Mouse (Mus musculus): ENCODE data around the gene Mdga1. TPM values are rescaled to one million over a fixed set of nuclear protein-coding genes. Genes with fewer than 3 reads are reported as not detected.

The Mdga1 gene
- polyA plus RNA-seq, 1 experiment = 2.0 TPM

DNA sequence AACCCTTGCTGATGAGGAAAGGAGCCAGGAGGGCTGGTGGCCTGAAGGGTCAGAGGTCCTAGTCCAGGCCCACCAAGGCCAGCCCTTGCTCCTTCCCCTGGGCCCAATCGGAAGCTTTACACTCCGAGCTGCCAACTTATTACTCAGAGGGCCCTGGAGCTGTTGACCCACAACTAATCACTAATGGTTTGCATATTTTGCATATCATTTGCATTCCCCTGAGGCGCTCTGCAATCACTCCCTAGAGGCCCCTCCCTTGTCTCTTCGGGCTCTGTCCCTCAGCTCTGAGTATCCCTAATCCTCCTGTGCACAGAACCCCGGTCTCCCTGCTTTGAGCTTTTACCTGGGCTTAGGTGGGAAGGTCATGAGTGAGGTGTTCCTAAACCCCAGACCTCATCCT, 4.4 kb downstream of the Mdga1 start:
- H3K27me3 ChIP-seq (ENCODE audit: control insufficient read depth, insufficient read depth, insufficient read length) = peaks cover 33% of the 10 kb centered on the region
- TF ChIP-seq MAX (IDR thresholded peaks at IDR 0.05) (no peak), MYOG (IDR thresholded peaks at IDR 0.05; ENCODE audit: control insufficient read depth, extremely low read depth, insufficient read length) (no peak), USF1 (IDR thresholded peaks at IDR 0.05; ENCODE audit: low read depth) (no peak), CEBPB (IDR thresholded peaks at IDR 0.05; ENCODE audit: low read depth) (no peak), MYOD1 (IDR thresholded peaks at IDR 0.05; ENCODE audit: control insufficient read depth, insufficient read length, low read depth) (no peak), FOSL1 (IDR thresholded peaks at IDR 0.05; ENCODE audit: insufficient read depth, low read length, poor library complexity, severe bottlenecking) (no peak), CTCF (IDR thresholded peaks at IDR 0.05; ENCODE audit: control insufficient read depth, insufficient read depth, insufficient read length) (no peak)

DNA sequence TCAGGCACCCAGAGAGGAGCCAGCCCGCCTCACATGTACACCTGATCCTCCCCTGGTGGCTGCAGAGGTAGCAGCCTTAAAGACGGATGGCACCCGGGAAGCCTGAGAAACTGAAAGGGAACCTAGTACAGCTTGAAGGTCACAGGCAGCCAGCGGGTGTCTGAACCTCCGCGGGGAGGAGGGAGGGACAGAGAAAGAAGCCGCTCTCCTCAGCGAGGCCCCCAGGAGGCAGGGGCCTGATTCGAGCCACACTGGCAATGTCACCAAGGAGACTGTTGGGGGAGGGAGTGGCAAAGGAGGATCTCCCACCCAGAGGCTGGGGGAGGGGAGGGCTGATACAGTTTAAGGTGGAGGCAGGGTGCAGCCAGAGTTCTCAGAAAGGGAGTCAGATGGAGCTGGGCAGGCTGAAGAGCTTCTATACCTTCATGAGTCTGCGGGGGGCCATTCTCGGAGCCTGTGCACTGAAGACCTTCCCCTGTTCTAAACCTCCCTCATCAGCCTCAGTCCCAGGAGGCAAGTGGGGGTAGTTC, 6.1 kb downstream of the Mdga1 start:
- no peaks in the 10 kb centered on the region for H3K79me3 ChIP-seq (ENCODE audit: low read depth)
- no peak overlapping the region for H3K4me3 ChIP-seq (ENCODE audit: insufficient read depth, poor library complexity, severe bottlenecking)
- no peaks in the 10 kb centered on the region for H3K36me3 ChIP-seq (ENCODE audit: control insufficient read depth, insufficient read depth)
- peaks cover 33% of the 10 kb centered on the region for H3K27me3 ChIP-seq (ENCODE audit: control insufficient read depth, insufficient read depth, insufficient read length)
- H3K79me2 ChIP-seq (ENCODE audit: control insufficient read depth, insufficient read depth) = no peaks in the 10 kb centered on the region
- no peak for TF ChIP-seq FOSL1 (IDR thresholded peaks at IDR 0.05; ENCODE audit: insufficient read depth, low read length, poor library complexity, severe bottlenecking)
- TF ChIP-seq MYOD1 (IDR thresholded peaks at IDR 0.05; ENCODE audit: control insufficient read depth, insufficient read length, low read depth) = no peak
- TF ChIP-seq MAX (IDR thresholded peaks at IDR 0.05) = no peak
- H3ac ChIP-seq (ENCODE audit: control insufficient read depth, insufficient read length, low read depth) = no peak overlapping the region

More for the DNA sequence above, 4.4 kb downstream of the Mdga1 start:
- no peak overlapping the region for H3ac ChIP-seq (ENCODE audit: control insufficient read depth, insufficient read length, low read depth)
- no peaks in the 10 kb centered on the region for H3K79me2 ChIP-seq (ENCODE audit: control insufficient read depth, insufficient read depth)
- H3K36me3 ChIP-seq (ENCODE audit: control insufficient read depth, insufficient read depth) = no peaks in the 10 kb centered on the region
- H3K79me3 ChIP-seq (ENCODE audit: low read depth) = no peaks in the 10 kb centered on the region
- H3K4me3 ChIP-seq (ENCODE audit: insufficient read depth, poor library complexity, severe bottlenecking) = no peak overlapping the region

DNA sequence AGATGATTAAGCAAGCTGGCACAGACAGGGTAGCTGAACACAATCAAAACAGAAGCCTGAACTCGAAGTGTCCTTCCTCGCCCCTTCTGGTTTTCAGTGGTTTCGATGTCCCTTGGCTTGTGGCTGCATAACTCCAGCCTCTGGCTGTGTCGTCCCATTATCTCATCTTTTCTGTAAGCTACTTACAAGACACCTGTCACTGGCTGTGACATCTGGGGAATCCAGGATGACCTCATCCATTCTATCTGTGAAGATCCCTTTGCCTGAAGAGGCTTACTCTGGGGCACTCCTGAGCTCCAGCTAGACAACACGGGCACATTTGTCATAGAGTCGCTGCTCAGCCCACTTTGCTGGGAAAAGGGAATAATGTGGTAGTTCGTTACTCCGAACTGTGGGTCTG, 14.0 kb downstream of the Mdga1 start:
- peak; percentile 53 for TF ChIP-seq MYOD1 (IDR thresholded peaks at IDR 0.05; ENCODE audit: control insufficient read depth, insufficient read length, low read depth)
- no peak for TF ChIP-seq CTCF (IDR thresholded peaks at IDR 0.05; ENCODE audit: control insufficient read depth, insufficient read depth, insufficient read length)
- Histone ChIP-seq H3K36me3 (ENCODE audit: control insufficient read depth, insufficient read depth) (no peaks in the 10 kb centered on the region), H3K79me3 (ENCODE audit: low read depth) (no peaks in the 10 kb centered on the region), H3K27me3 (ENCODE audit: control insufficient read depth, insufficient read depth, insufficient read length) (no peaks in the 10 kb centered on the region), H3K79me2 (ENCODE audit: control insufficient read depth, insufficient read depth) (no peaks in the 10 kb centered on the region), H3ac (ENCODE audit: control insufficient read depth, insufficient read length, low read depth) (no peak overlapping the region), H3K4me3 (ENCODE audit: insufficient read depth, poor library complexity, severe bottlenecking) (no peak overlapping the region)

- Histone ChIP-seq H3ac (ENCODE audit: control insufficient read depth, insufficient read length, low read depth) (no peak overlapping the region), H3K79me2 (ENCODE audit: control insufficient read depth, insufficient read depth) (no peaks in the 10 kb centered on the region), H3K4me3 (ENCODE audit: insufficient read depth, poor library complexity, severe bottlenecking) (no peak overlapping the region), H3K79me3 (ENCODE audit: low read depth) (no peaks in the 10 kb centered on the region), H3K36me3 (ENCODE audit: control insufficient read depth, insufficient read depth) (no peaks in the 10 kb centered on the region), H3K27me3 (ENCODE audit: control insufficient read depth, insufficient read depth, insufficient read length) (no peaks in the 10 kb centered on the region)
- TF ChIP-seq USF1 (IDR thresholded peaks at IDR 0.05; ENCODE audit: low read depth) (no peak), MAX (IDR thresholded peaks at IDR 0.05) (no peak)
Measured at GRCm38 (mm10) chr17:29954316-29954715, 15.6 kb downstream of the Mdga1 start.

- H3K36me3 ChIP-seq (ENCODE audit: control insufficient read depth, insufficient read depth) = no peaks in the 10 kb centered on the region
- no peak overlapping the region for H3K4me3 ChIP-seq (ENCODE audit: insufficient read depth, poor library complexity, severe bottlenecking)
- no peak overlapping the region for H3ac ChIP-seq (ENCODE audit: control insufficient read depth, insufficient read length, low read depth)
- TF ChIP-seq MAX (IDR thresholded peaks at IDR 0.05) = no peak
- TF ChIP-seq CEBPB (IDR thresholded peaks at IDR 0.05; ENCODE audit: low read depth) = no peak
- TF ChIP-seq MYOG (IDR thresholded peaks at IDR 0.05; ENCODE audit: control insufficient read depth, extremely low read depth, insufficient read length) = no peak
- no peak for TF ChIP-seq CTCF (IDR thresholded peaks at IDR 0.05; ENCODE audit: control insufficient read depth, insufficient read depth, insufficient read length)
- TF ChIP-seq FOSL1 (IDR thresholded peaks at IDR 0.05; ENCODE audit: insufficient read depth, low read length, poor library complexity, severe bottlenecking) = no peak
- peaks cover 16% of the 10 kb centered on the region for H3K27me3 ChIP-seq (ENCODE audit: control insufficient read depth, insufficient read depth, insufficient read length)
- no peaks in the 10 kb centered on the region for H3K79me3 ChIP-seq (ENCODE audit: low read depth)
- no peaks in the 10 kb centered on the region for H3K79me2 ChIP-seq (ENCODE audit: control insufficient read depth, insufficient read depth)
Measured at GRCm38 (mm10) chr17:29951100-29951499, 18.8 kb downstream of the Mdga1 start.

GRCm38 (mm10) chr17:29950574-29950973, 19.3 kb downstream of the Mdga1 start:
- no peak for TF ChIP-seq CTCF (IDR thresholded peaks at IDR 0.05; ENCODE audit: control insufficient read depth, insufficient read depth, insufficient read length)
- no peak overlapping the region for H3K4me3 ChIP-seq (ENCODE audit: insufficient read depth, poor library complexity, severe bottlenecking)
- H3K36me3 ChIP-seq (ENCODE audit: control insufficient read depth, insufficient read depth) = no peaks in the 10 kb centered on the region
- H3K79me3 ChIP-seq (ENCODE audit: low read depth) = no peaks in the 10 kb centered on the region
- H3K79me2 ChIP-seq (ENCODE audit: control insufficient read depth, insufficient read depth) = no peaks in the 10 kb centered on the region
- no peak overlapping the region for H3ac ChIP-seq (ENCODE audit: control insufficient read depth, insufficient read length, low read depth)
- H3K27me3 ChIP-seq (ENCODE audit: control insufficient read depth, insufficient read depth, insufficient read length) = peaks cover 18% of the 10 kb centered on the region

DNA sequence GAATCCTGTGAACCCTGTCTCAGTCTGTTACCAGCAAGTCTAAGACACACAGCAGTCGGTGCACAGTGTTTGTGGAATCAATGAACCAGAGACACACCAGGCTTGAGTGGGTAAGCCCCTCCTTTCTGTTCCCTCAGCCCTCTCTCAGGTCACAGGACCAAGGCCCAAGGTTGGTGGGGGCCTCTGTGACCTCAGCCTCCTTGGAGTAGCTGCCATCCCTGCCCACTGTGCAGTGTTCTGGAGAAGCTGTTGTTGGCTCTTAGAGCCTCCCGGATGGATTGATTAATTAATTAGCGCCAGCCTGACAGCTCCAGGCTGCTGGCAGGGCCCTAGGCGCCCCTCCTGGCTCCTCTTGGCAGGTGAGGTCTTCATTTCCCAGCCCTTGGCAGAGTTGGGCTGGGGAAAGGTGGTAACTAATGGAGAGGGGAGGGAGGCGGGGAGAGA, 22.6 kb downstream of the Mdga1 start:
- Histone ChIP-seq H3K4me3 (ENCODE audit: insufficient read depth, poor library complexity, severe bottlenecking) (no peak overlapping the region), H3K36me3 (ENCODE audit: control insufficient read depth, insufficient read depth) (no peaks in the 10 kb centered on the region), H3ac (ENCODE audit: control insufficient read depth, insufficient read length, low read depth) (no peak overlapping the region), H3K79me2 (ENCODE audit: control insufficient read depth, insufficient read depth) (no peaks in the 10 kb centered on the region), H3K27me3 (ENCODE audit: control insufficient read depth, insufficient read depth, insufficient read length) (peaks cover 23% of the 10 kb centered on the region), H3K79me3 (ENCODE audit: low read depth) (no peaks in the 10 kb centered on the region)
- TF ChIP-seq MYOD1 (IDR thresholded peaks at IDR 0.05; ENCODE audit: control insufficient read depth, insufficient read length, low read depth) (no peak), CEBPB (IDR thresholded peaks at IDR 0.05; ENCODE audit: low read depth) (no peak), USF1 (IDR thresholded peaks at IDR 0.05; ENCODE audit: low read depth) (no peak), MYOG (IDR thresholded peaks at IDR 0.05; ENCODE audit: control insufficient read depth, extremely low read depth, insufficient read length) (no peak), MAX (IDR thresholded peaks at IDR 0.05) (no peak), FOSL1 (IDR thresholded peaks at IDR 0.05; ENCODE audit: insufficient read depth, low read length, poor library complexity, severe bottlenecking) (no peak), CTCF (IDR thresholded peaks at IDR 0.05; ENCODE audit: control insufficient read depth, insufficient read depth, insufficient read length) (no peak)
